Mouse (Mus musculus) cerebellum, postnatal 10 days (tissue): ENCODE measurements at regions not wholly inside any gene's neighbourhood (a gene's known extent, or its start where the extent isn't known, plus 50 kb on each side); places are given as distances from the start of the nearest gene placed in this dataset.
"Not testable (repeated sequence)": the region's sequence is repeated elsewhere in the genome, so short reads cannot be mapped to it uniquely, and the experiment has no call there.

ENCODE experiments used
- DNase-seq, 2 experiments: peaks; one replicate each; pipeline ENCODE4 v3.0.0; 2021; ENCODE audit warnings: mixed read lengths in 2 of 2

- no peak for DNase-seq
Observed at GRCm38 (mm10) chr11:26683850-26684249, 90.1 kb upstream of the Vrk2 start.

DNA sequence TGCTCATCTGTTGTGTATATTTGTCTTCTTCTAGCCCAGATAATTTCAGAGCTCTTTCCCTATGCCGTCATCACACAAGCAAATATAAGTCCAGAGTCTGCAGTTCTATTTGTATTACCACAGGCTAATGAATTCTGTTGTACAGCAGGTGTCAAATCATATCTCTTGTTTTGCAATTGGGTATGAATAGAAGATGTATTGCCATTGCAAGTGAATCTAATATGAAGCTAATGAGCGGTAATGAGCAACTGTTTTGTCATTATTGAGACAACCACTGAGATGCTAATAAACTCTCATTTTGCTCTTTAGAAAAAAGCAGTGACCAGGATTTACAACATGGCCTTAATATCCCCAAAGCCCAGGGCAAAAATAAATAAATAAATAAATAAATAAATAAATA lies 73.5 kb upstream of the Vrk2 start:
- DNase-seq, result no peak

DNA sequence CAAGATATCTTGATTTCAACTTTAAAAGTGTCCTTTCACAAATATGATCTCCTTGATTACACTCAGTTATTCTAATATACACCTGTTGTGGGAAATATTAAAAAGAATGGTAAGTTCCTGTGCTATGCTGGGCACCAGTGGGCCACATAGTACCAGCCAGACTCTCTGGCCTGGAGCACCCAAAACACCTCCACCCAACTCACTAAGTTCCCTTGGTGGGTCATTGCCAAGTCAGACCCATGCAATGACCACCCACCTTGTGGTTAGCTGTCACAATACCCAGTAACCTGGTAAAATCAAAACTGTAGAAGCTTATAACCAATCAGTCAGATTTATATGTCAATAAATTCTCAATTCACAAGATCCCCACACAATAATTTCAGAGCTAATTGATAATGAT lies 67.1 kb upstream of the Vrk2 start:
- DNase-seq, result no peak

DNA sequence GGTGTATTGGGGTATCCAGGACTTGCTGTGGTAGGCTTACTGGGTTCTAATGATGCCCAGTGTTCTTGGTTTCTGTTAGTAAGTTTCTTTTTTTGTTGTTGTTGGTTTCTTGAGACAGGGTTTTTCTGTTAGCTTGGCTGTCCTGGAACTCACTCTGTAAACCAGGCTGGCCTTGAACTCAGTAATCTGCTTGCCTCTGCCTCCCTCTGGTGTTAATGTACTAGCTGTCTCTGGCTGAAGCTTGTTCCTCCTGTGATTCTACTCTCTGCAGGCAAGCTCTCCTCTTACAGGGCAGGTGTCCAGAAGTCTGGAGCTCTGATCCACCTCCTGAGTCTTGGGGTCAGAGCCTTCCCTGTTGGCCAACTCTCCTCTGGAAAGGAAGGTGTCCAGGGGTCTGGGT lies 55.4 kb upstream of the Vrk2 start:
- not testable (repeated sequence) for DNase-seq
